Mouse (Mus musculus) kidney, embryonic 16.5 days (tissue): ENCODE data around the gene Spata13. TPM values are rescaled to one million over a fixed set of nuclear protein-coding genes. Genes with fewer than 3 reads are reported as not detected.

Experiments
- ATAC-seq: fragments of 200-750 bp; cut with Nextera tagmentation; 2 replicates; pipeline ENCODE4 v1.8.0; 2017; ENCODE audit warnings: moderate TSS enrichment; ENCODE audit not compliant: low FRiP score, low TSS enrichment
- H3K27ac ChIP-seq: fragments of 300-500 bp; sonication (generic); 2 replicates; pipeline ENCODE4 v1.5.1; 2014; ENCODE audit warnings: low read length
- H3K27me3 ChIP-seq: fragments of 300-500 bp; sonication (generic); 2 replicates; pipeline ENCODE4 v1.6.1; 2014; ENCODE audit warnings: low read length, control low read depth, mixed read lengths; ENCODE audit not compliant: insufficient read depth
- H3K36me3 ChIP-seq: fragments of 300-500 bp; sonication (generic); 2 replicates; pipeline ENCODE4 v1.6.1; 2014; ENCODE audit warnings: low read length, control low read depth, mixed read lengths; ENCODE audit not compliant: insufficient read depth
- H3K4me1 ChIP-seq: fragments of 300-500 bp; sonication (generic); 2 replicates; pipeline ENCODE4 v1.6.1; 2014; ENCODE audit warnings: low read length, control low read depth, mixed read lengths; ENCODE audit not compliant: insufficient read depth
- H3K4me2 ChIP-seq: fragments of 300-500 bp; sonication (generic); replicated peaks from 2 replicates; pipeline ENCODE4 v1.6.1; 2014; ENCODE audit warnings: low read depth, low read length
- H3K4me3 ChIP-seq: fragments of 300-500 bp; sonication (generic); 2 replicates; pipeline ENCODE4 v1.5.1; 2014; ENCODE audit warnings: mild to moderate bottlenecking, low read length
- H3K9ac ChIP-seq: fragments of 300-500 bp; sonication (generic); replicated peaks from 2 replicates; pipeline ENCODE4 v1.6.1; 2014; ENCODE audit warnings: low read length
- H3K9me3 ChIP-seq: fragments of 300-500 bp; sonication (generic); 2 replicates; pipeline ENCODE4 v1.6.1; 2016; ENCODE audit warnings: low read length, control low read depth
- WGBS: fragments of 180-500 bp; shearing (Covaris S2); extraction: QIAGEN DNeasy Blood & Tissue Kit; methylation state at CpG from one replicate; pipeline ENCODE4 v1.1.7; 2014; 5-methylcytosine and 5-hydroxymethylcytosine counted together
- polyA plus RNA-seq: library from polyadenylated mRNA; unstranded; fragments of >200 nt; fragmentation: Nextera tagmentation; extraction: Ambion mirVana; gene quantifications from 2 replicates; pipeline ENCODE4 v1.2.1, GENCODE M21; 2015

Spata13 gene
- polyA plus RNA-seq, 1 experiment from 2014 or later, result 68.1 TPM

DNA sequence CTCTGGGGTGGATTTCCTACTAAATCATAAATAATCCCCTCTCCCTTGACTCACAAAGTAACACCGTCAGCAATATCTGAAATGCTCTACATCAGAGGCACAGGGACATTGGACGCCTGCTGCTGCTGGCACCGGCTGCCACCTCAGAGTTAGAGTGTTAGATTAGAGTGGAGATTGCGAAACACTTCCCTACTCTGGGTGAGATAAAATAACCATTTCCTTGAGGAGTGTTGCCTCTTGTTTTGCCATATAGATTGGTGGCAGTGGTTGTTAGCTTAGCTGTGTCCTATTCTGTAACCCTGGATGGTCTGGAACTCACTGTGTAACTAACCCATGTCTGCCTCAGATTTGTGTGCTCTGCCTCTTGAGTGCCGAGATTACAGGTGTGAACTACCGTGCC, 111.4 kb downstream of the Spata13 start:
- ATAC-seq, result no peak

DNA sequence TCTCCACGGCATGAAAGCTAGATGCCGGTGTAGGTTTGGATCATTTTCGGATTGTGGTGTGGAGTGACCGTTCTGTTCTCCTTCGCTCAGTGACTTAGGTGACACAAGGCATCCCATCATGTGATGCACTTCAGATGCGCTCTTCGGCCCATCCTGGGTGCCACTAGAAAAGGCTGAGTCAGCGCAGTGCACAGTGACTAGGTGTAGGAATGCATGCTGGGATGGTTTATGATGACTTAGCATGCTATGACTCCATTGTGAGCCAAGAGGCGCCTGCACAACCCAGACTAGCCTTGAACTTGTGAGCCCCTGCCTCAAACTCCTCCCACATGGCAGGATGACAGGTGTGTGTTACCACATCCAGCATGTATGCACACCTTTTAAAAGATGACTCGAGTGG, 112.3 kb downstream of the Spata13 start:
- H3K4me1 ChIP-seq, result peaks cover 8% of the 10 kb centered on the region
- no peaks in the 10 kb centered on the region for H3K27me3 ChIP-seq
- peaks cover 43% of the 10 kb centered on the region for H3K36me3 ChIP-seq
- ATAC-seq, result no peak
- H3K9me3 ChIP-seq, result no peaks in the 10 kb centered on the region
- no peak overlapping the region for H3K4me3 ChIP-seq
- no peak overlapping the region for H3K27ac ChIP-seq
- 95% methylated on average over 10 of the region's 10 CpGs for WGBS
- H3K9ac ChIP-seq, result no peak overlapping the region
- no peak overlapping the region for H3K4me2 ChIP-seq

More for the DNA sequence above, 111.4 kb downstream of the Spata13 start:
- Histone ChIP-seq H3K27me3 (no peaks in the 10 kb centered on the region), H3K4me3 (no peak overlapping the region), H3K9me3 (no peaks in the 10 kb centered on the region), H3K27ac (no peak overlapping the region), H3K4me1 (peaks cover 18% of the 10 kb centered on the region), H3K9ac (no peak overlapping the region), H3K36me3 (peaks cover 34% of the 10 kb centered on the region), H3K4me2 (no peak overlapping the region)
- WGBS, result 73% methylated on average over 6 of the region's 6 CpGs

DNA sequence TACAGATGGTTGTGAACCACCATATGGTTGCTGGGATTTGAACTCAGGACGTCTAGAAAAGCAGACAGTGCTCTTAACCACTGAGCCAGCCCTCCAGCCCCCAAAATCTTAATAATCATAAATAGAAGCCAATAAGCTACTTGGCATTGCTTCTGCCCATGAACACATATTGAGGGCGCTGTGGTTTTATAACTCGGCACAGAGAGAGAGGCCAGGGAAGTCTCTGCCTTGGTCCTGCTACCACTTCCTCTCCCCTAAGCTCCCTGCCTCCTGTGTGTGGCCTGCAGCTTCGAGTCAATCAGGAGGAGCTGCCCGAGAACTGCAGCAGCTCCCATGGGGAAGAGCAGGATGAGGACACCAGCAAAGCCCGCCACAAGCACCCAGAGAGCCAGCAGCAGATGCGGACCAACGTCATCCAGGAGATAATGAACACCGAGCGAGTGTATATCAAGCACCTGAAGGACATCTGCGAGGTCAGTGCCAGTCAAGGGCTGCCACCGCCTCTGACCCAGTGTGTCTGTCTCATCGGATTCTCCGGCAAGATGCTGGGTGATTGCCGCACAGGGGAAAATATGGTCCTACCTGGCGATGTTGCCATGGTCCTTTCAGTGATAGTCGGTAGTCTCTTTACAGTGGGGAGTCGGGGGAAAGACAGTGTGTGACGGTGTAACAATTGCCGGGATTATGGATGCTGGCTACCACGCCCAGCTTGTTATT, 113.5 kb downstream of the Spata13 start:
- no peaks in the 10 kb centered on the region for H3K27me3 ChIP-seq
- peaks cover 4% of the 10 kb centered on the region; the same call in 1 of the 2 replicates for H3K4me1 ChIP-seq
- H3K27ac ChIP-seq, result no peak overlapping the region
- no peaks in the 10 kb centered on the region for H3K9me3 ChIP-seq
- no peak overlapping the region for H3K9ac ChIP-seq
- H3K36me3 ChIP-seq, result peaks cover 50% of the 10 kb centered on the region
- ATAC-seq, result no peak
- no peak overlapping the region for H3K4me2 ChIP-seq
- 89% methylated on average over 21 of the region's 21 CpGs for whole genome bisulfite sequencing
- no peak overlapping the region for H3K4me3 ChIP-seq

DNA sequence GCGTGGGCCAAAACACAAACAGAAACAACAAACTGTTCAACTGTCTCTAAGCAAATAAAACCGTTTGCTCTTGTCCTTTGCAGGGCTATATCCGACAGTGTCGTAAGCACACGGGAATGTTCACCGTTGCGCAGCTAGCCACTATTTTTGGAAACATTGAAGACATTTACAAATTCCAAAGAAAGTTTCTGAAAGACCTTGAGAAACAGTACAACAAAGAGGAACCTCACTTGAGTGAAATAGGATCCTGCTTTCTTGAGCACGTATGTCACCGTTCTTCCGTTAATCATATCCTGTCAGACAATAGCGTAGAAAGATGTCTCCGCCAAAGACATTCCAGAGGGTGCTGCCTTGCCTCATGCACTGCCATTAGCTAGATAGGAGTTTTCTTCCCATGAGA, 116.1 kb downstream of the Spata13 start:
- Histone ChIP-seq H3K9ac (no peak overlapping the region), H3K4me1 (peaks cover 3% of the 10 kb centered on the region; the same call in 1 of the 2 replicates), H3K27ac (no peak overlapping the region), H3K27me3 (no peaks in the 10 kb centered on the region), H3K4me3 (no peak overlapping the region), H3K4me2 (no peak overlapping the region), H3K36me3 (peaks cover 60% of the 10 kb centered on the region), H3K9me3 (no peaks in the 10 kb centered on the region)
- ATAC-seq, result no peak
- WGBS, result 79% methylated on average over 12 of the region's 12 CpGs

DNA sequence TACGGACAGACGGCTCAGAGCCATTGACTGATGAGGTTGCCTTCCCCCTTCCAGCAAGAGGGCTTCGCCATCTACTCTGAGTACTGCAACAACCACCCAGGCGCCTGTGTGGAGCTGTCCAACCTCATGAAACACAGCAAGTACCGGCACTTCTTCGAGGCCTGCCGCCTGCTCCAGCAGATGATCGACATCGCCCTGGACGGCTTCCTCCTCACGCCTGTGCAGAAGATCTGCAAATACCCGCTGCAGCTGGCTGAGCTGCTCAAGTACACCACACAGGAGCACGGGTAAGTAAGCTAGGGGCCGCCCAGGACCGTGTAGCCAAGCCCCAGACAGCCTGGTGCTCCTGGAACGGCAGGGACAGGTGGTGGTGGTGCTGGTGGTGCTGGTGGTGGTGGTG, 117.8 kb downstream of the Spata13 start:
- no peaks in the 10 kb centered on the region for H3K9me3 ChIP-seq
- no peak overlapping the region for H3K4me2 ChIP-seq
- no peaks in the 10 kb centered on the region for H3K4me1 ChIP-seq
- 91% methylated on average over 16 of the region's 16 CpGs for WGBS
- no peak overlapping the region for H3K27ac ChIP-seq
- H3K4me3 ChIP-seq, result no peak overlapping the region
- no peaks in the 10 kb centered on the region for H3K27me3 ChIP-seq
- no peak for ATAC-seq
- H3K9ac ChIP-seq, result no peak overlapping the region
- peaks cover 58% of the 10 kb centered on the region for H3K36me3 ChIP-seq

DNA sequence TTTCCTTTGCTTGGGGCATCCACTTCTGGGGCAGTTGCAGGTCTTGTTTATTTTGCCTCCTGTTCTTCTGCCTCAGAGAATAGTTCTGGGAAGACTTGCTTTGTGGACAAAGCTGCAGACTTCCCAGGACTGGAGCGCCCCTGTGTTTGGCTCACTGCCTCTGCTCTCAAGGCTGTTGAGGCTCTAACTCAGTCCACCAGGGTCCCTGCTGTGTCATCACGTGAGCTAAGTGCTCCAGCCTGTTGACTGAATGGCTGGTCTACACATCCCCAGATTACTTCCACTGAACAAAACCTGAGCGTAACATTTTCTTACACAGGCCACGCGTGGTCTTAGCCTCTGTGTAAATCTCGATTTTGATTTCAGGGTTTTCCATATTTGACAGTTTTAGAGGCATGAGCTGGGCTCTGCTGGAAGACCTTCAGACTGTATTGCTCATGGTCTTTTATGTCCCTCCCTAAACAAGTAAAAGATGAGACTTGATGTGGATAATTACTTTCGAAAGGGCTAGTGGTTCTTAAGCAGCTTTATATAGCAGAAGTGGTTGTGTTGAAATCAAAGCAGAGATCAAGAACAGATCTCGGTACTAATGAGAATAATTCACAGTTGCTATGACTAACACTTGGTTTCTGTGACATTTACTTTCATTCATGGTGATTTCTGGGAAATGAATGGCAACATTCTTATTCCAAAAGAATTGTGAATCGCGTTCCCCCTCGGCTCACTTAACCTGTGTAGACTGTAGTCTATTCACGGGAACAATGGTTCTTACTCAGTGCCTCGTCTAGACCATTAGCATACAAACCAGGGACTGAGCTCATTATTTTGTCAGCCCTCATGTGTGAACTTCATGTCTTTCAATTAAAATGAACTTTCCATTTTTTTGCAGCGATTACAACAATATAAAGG, 119.3 kb downstream of the Spata13 start:
- H3K9ac ChIP-seq, result no peak overlapping the region
- no peaks in the 10 kb centered on the region for H3K4me1 ChIP-seq
- no peaks in the 10 kb centered on the region for H3K9me3 ChIP-seq
- ATAC-seq, result no peak
- H3K36me3 ChIP-seq, result peaks cover 60% of the 10 kb centered on the region
- no peaks in the 10 kb centered on the region for H3K27me3 ChIP-seq
- H3K4me3 ChIP-seq, result no peak overlapping the region
- WGBS, result 84% methylated on average over 14 of the region's 14 CpGs
- H3K4me2 ChIP-seq, result no peak overlapping the region
- no peak overlapping the region for H3K27ac ChIP-seq

DNA sequence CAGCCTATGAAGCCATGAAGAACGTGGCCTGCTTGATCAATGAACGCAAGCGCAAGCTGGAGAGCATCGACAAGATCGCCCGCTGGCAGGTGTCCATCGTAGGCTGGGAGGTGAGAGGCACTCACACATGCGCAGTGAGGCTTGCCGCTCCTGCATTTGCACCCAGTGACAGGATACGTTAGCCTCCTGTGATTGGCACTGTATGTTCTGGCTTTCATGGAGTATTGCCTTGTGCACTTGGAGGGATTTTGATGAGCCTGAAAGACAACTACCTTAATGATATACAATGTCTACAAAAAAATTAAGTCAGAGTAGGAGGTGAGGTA, 120.0 kb downstream of the Spata13 start:
- H3K27ac ChIP-seq, result no peak overlapping the region
- H3K36me3 ChIP-seq, result peaks cover 62% of the 10 kb centered on the region
- no peaks in the 10 kb centered on the region for H3K9me3 ChIP-seq
- H3K27me3 ChIP-seq, result no peaks in the 10 kb centered on the region
- H3K4me1 ChIP-seq, result no peaks in the 10 kb centered on the region
- no peak for ATAC-seq
- H3K4me2 ChIP-seq, result no peak overlapping the region
- H3K4me3 ChIP-seq, result no peak overlapping the region
- 93% methylated on average over 10 of the region's 10 CpGs for WGBS
- H3K9ac ChIP-seq, result no peak overlapping the region

DNA sequence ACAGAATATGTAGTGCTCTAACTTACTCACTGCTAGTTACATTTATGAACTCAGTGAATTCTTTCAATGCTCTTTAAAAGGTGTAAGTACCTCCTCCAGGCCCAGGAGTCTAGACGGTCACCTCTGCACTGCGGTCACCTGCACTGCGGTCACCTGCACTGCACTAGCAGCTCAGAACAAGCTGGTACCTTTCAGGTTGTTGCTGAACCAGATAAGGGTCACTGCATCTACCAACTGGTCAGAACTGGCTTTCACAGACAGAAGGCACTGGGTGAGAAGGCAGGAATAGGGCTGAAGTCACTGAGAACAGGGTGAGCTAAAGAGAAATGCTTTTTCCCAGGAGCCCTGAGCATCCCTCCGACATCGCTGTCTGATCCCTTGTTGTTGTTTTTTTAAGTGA, 120.9 kb downstream of the Spata13 start:
- WGBS, result 92% methylated on average over 5 of the region's 5 CpGs
- ATAC-seq, result no peak
- Histone ChIP-seq H3K4me1 (no peaks in the 10 kb centered on the region), H3K27me3 (no peaks in the 10 kb centered on the region), H3K9ac (no peak overlapping the region), H3K36me3 (peaks cover 61% of the 10 kb centered on the region), H3K4me2 (no peak overlapping the region), H3K4me3 (no peak overlapping the region), H3K9me3 (no peaks in the 10 kb centered on the region), H3K27ac (no peak overlapping the region)

DNA sequence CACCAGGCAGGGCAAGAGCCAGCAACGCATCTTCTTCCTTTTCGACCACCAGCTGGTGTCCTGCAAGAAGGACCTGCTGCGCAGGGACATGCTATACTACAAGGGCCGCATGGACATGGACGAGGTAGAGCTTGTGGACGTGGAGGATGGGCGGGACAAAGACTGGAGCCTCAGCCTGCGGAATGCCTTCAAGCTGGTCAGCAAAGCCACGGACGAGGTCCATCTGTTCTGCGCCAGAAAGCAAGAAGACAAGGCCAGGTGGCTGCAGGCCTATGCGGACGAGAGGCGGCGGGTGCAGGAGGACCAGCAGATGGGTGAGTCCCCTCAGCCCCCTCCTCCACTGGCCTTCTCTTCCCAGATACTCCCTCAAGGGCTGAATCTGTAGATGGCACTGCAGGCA, 122.5 kb downstream of the Spata13 start:
- 71% methylated on average over 15 of the region's 15 CpGs for WGBS
- H3K27me3 ChIP-seq, result no peaks in the 10 kb centered on the region
- no peak overlapping the region for H3K4me2 ChIP-seq
- no peak overlapping the region for H3K9ac ChIP-seq
- no peak overlapping the region for H3K4me3 ChIP-seq
- peaks cover 65% of the 10 kb centered on the region for H3K36me3 ChIP-seq
- H3K9me3 ChIP-seq, result no peaks in the 10 kb centered on the region
- no peaks in the 10 kb centered on the region for H3K4me1 ChIP-seq
- no peak overlapping the region for H3K27ac ChIP-seq
- peak; percentile 47; the same call in 1 of the 2 replicates for ATAC-seq

DNA sequence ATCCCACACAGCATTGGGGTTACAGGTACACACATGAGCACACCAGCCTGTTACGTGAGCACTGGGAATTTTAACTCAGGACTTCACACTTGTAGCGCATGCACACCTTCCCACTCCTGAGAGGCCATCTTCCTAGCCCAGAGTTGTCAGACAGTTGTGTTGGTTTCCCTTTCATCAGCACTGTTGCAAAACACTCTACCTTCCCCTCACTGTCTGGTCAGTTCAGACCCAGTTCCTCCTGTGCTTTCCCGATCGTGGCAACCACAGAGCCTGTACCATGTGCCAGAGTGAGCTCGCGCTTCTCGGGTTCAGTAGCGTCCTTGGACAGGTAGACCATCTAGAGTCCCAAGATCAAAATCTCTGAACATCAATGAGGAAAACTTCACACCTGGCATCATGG, 123.5 kb downstream of the Spata13 start:
- no peak for ATAC-seq
- H3K4me1 ChIP-seq, result no peaks in the 10 kb centered on the region
- 98% methylated on average over 8 of the region's 8 CpGs for WGBS
- no peak overlapping the region for H3K27ac ChIP-seq
- H3K4me3 ChIP-seq, result no peak overlapping the region
- no peaks in the 10 kb centered on the region for H3K9me3 ChIP-seq
- no peaks in the 10 kb centered on the region for H3K27me3 ChIP-seq
- peaks cover 64% of the 10 kb centered on the region for H3K36me3 ChIP-seq
- H3K4me2 ChIP-seq, result no peak overlapping the region
- H3K9ac ChIP-seq, result no peak overlapping the region
